Mouse (Mus musculus): ENCODE data around the gene Ipcef1.
"Not testable (repeated sequence)": the region's sequence is repeated elsewhere in the genome, so short reads cannot be mapped to it uniquely, and the experiment has no call there.

Ipcef1 gene

DNA sequence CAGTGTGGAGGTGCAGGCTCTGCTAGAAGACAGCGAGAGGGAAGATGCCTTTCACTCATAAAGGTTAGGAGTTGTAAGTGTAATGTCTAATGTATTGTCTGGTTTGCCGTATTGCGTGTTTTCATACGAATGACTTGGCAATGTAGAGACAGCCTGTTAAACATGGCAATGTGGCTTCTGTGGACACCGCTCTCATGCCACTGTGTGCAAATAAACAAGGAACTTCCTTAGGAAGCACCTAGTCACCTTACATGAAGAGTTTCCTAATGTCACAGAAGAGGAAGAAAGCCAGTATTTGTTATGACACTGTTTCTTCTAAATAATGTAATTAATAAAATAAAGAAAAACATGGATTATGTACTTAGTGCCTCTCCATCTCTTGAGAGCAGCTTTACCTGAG is 15.1 kb downstream of the Ipcef1 start:
- no peak for DNase-seq (ENCODE audit: low spot score in 2 of 2)

DNA sequence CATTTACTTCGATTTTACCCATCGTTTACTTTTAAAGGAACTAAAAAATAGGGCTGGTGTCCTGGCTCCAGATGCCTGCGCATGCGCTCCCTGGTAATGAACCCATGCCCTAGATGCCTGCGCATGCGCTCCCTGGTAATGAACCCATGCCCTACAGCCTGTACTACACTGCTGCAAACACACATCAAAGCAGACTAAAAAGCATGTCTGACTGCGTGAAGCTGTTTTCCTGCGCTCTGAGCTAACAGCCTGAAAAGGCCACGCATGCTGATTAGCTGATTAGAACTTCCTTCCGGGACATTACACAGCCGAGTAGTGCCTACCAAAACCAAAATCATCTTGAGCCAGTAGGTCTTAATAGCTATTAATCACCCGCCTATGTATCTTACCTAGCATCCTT is 16.7 kb downstream of the Ipcef1 start:
- DNase-seq (ENCODE audit: low spot score in 2 of 2) = no peak

DNA sequence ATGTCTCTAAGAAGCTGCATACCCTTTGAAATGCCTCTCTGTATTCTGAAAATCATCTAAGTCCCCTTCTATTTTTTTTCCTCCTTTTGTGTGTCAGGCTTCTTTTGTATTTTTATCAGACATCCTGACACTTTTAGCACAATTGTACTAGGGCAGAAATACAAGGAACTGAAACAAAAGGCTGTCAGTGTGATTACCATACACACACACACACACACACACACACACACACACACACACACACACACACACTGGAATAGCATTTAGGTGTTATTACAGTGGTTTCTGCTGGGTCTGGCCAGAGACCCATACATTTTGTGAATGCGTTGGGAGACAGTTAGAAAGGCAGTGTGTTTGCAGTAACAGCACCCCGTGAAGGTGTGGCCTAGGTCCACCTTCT is 18.8 kb downstream of the Ipcef1 start:
- DNase-seq (ENCODE audit: low spot score in 2 of 2) = no peak

DNA sequence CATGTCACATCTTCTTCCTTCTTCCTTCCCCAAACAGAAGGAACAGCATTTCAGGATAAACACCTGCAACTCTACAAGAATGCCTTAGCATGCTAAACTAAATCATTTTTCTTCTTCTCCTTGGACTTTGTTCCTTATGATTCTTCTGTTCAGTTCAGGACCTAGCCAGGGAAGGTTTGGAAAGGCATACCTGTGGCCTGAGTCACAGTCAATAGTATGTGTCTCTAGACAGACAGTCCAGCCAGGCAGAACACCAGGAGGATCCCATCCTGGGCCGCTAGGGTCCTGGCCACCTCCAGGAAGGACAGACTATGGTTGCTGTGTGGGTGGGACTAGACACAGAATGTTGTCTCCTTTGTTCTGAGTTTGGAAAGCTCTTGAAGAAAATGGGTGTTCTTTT is 27.2 kb downstream of the Ipcef1 start:
- DNase-seq (ENCODE audit: low spot score in 2 of 2) = no peak

DNA sequence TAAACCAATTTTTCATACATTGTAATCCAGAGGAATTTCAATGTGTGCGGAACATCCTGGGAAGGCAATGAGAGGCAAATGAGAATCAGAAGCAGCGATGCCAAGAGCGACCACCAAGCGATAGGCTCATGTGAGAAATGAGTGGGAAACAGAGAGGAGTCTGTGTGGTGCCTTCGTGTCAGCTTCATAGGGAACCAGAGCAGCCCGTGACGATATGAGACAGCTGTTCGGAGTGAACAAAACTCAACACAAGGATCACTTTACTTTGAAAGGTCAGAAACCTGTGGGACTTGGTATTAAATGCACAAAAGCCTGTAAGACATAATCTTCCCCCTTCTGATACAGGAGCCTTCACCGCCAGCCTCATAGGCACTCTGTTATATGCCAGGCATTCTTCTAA is 31.7 kb downstream of the Ipcef1 start:
- no peak for DNase-seq (ENCODE audit: low spot score in 2 of 2)

DNA sequence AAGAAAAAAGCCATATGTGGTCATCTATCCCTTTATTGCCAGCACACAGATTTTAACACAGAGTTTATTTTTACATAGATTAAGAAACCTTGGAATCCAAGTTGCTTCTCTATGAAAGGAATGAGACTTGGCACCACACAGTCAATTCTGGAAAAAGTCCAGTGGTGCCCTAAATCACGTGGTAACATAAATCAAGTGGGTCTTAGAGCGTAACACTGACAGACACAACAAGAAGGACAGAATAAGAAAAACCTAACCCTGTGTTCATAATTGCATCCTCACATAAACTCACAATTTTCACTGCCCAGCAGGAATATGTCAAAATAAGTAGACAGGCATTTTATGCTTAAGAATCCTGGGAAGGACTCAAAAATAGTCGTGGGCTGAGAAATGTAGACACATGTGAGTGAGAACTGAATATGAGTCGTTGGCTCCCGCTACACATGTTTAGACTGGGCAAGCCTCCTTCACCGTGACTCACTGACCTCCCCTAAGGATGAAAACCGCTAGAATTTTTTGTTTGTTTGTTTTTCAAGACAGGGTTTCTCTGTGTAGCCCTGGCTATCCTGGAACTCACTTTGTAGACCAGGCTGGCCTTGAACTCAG is 32.4 kb downstream of the Ipcef1 start:
- no peak for DNase-seq (ENCODE audit: low spot score in 2 of 2)

DNA sequence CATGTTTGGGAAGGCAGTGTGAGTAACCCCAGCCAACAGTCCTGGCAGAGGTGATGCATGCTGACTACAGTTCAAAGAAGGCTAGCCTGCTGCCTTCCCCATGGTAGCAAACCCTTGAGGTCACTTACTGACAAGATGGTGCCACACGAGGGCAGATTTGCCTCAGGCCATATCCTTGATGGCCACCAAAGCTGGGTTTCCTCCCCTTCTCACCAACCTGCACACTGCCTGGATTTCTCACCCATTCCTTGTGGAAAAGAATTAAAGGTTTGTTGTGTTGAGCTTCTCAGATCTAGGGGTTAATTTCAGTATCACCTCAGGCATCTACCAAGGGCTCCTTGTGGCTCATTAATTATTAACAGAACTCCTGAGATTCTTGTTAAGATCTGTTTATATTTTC is 37.1 kb downstream of the Ipcef1 start:
- DNase-seq (ENCODE audit: low spot score in 2 of 2) = no peak

DNA sequence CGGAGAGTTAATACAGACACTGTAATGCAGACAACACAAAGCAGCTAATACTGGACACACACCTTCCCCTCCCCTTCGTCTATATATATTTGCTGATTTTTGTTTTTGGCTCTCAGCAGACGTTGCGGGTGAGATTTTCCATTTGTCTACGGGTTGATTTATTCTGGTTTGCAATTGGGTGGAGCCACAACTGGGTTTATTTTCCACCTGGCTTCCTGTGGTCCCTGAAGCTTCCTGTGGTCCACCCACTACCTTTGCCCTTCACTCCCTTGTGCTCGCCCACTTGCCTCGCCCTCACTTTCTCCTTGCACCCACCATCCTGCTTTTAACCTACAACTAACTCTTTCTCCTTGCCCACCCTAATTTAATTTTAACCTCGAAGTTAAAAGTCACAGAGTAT is 41.7 kb downstream of the Ipcef1 start:
- no peak for DNase-seq (ENCODE audit: low spot score in 2 of 2)

DNA sequence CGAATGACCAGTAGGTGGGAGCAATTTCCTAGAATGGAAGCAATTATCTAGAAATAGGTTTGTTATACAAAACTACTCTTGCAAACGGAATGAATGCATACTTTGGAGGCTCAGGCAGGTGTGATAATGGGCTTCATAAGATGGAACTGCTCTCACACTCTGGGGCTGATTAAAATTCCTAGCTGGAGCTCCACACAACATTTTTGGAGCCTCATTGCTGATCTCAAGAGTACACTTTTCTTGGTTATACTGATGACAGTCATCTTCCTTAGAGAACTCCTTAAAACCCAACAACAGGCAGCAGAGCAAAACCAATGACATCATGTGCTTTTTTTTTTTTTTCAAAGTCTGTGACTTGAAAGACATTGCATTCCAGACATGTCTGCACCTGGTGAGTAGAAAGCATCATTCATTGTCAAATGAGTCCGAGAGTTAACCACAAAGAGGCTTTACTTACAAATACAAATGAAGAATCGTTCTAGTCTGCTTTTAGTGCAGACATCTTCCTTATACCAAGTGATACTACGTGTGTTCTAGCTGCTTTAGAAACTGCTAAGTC is 47.2 kb downstream of the Ipcef1 start:
- DNase-seq (ENCODE audit: low spot score in 2 of 2) = no peak

DNA sequence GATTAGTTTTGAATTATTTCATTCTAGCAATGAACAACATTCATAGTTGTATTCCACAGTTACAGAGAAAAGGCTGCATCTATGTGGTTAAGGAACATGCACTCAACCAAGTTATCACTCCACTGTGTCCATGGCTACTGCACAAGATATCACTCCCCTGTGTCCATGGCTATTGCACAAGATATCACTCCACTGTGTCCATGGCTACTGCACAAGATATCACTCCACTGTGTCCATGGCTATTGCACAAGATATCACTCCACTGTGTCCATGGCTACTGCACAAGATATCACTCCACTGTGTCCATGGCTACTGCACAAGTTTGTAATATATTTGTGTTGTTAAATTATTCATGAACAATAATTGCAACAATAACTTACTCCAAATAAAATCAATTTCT is 48.4 kb downstream of the Ipcef1 start:
- not testable (repeated sequence) for DNase-seq (ENCODE audit: low spot score in 2 of 2)

DNA sequence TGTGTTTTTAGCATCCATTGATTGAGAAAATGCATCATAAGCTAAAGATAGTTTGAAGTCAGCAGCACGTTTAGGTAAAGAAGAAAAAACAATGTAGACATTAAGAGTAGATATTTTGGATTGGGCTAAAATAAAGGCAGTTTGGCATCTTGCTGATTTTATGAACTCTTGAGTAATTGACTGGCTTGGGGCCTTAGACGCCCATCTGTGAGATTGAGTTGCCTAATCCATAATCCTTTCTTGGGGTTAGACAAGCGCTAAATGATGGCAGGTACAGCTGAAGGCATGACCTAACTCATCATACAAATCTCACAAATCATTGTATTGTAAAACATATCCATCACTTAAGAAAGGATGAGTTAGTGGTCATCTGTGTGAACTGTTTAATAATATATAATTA is 52.9 kb downstream of the Ipcef1 start:
- no peak for DNase-seq (ENCODE audit: low spot score in 2 of 2)

DNA sequence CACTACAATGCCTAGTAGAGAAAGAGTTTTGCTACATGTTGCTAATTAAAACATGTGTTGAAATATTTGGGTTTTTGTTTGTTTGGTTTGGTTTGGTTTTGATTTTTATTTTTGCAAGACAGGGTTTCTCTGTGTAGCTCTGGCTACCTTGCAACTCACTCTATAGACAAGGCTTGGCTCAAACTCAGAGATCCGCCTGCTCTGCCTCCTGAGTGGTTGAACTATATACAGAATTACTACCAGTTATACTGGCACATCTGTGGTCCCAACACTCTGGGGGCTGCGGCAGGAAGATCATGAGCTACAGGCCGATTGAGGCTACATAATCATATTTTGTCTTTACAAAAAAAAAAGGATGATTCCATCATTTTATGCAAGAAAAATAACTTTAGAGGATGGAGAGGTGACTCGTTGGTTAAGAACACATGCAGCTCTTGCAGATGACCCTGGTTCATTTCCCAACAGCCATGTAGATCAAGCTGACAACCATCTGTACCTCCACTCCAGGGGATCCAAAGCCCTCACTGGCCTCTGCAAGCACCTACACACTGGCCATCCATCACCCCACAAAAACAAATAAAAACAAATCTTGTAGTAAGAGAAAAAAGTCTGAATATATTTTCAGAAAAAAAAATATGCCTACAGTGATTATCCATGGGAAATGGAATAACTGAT is 53.6 kb downstream of the Ipcef1 start:
- DNase-seq (ENCODE audit: low spot score in 2 of 2) = no peak

DNA sequence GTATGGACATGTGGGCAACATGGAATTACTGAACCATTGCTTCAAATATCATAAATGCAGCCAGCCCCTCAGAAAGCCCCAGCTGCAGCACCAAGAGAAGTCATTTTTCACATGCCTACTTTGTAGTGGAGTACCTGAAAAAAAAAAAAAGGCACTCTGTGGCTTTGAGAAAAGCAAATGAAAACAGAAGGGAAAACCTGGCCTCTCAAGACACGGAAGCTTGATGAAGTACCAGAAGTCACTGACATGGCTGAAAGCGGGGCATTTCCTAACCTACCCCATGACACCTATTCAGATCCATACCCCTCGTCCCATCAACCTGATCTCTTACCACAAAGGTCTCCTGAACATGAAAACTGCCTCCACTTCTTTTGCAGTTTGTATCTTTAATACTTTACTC is 55.4 kb downstream of the Ipcef1 start:
- DNase-seq (ENCODE audit: low spot score in 2 of 2) = no peak

DNA sequence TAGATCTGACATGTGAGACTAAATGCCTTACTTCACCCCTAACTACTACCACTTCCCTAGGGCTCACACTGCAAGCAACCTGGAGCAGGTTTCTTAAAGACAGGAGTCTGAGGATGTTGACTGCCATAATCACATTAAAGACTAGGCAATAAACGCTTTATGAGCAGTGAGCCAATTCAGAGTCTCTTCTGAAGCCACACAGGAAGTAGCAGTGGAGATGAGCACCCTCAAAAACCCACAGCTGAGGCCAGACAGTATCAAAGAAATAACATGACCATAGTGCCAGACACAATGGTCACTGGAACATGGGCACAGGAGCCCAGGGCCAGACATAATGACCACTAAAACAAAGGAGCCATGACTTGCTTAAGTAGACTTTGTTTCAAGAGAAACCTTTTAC is 63.7 kb downstream of the Ipcef1 start:
- DNase-seq (ENCODE audit: low spot score in 2 of 2) = no peak

DNA sequence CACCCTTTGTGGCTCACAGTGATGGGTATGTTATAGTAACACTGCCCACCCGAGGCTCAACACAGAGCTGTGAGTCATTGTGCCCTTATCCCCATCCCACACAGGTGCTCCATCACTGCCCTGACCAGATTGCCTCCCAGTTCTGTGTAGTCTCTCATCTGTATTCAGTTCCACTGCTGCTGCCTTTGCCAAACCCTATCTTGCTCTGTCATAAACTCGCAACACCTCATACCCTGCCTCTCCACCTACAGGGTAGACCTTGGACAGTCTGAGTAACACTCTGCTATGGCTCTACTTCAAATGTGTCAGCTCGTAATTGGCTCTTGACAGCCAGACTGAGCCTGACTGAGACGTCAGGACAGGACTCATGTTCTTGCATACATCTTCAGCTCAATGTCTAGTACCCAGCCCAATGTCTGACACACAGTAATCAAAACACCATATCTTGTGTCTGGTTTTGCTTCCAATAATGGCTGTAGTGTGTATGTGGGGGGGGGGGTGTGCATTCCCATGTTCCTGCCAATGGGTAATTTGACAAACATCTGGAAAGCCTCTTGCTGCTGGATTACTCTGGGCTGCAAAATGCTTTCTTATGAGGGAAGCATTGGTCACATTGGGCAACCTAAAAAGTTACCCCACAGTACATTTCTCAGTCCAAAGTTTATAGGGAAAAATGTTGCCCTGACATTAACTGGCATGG is 64.7 kb downstream of the Ipcef1 start:
- DNase-seq (ENCODE audit: low spot score in 2 of 2) = no peak

DNA sequence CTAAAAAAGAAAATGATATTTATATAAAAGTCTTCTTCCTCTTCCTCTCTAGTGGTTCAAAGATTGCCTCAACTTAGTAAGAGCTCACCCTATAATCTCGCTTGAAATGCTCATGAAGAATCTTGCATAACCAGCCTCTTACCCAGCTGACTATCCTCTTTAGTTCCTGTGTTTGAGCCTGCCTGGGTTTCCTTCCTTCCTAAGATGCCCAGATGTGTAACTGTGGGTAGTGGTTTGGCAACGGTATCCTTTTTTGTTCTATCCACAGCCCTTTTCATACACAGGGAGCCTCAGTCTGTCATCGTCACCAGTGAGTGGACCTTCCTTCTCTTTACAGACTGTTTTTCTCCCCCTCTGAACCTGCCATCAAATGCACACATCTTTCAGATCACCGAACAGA is 66.0 kb downstream of the Ipcef1 start:
- no peak for DNase-seq (ENCODE audit: low spot score in 2 of 2)

DNA sequence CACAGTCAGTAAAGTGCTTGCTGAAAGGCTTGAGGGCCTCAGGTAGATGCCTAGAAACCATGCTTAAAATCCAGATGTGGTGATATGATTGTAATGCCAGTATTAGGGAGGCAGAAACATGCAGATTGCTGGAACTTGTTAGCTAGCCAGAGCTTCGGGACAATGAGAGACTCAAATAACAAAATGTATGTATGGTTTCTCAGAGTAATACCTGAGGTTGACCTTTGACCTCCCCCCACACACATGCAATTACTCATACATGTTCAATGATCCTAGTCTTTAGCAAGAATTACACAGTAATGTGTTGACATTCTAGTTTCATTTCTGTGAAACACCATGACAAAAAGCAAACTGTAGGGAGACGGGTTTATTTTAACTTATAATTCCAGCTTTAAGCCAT is 68.8 kb downstream of the Ipcef1 start:
- no peak for DNase-seq (ENCODE audit: low spot score in 2 of 2)

DNA sequence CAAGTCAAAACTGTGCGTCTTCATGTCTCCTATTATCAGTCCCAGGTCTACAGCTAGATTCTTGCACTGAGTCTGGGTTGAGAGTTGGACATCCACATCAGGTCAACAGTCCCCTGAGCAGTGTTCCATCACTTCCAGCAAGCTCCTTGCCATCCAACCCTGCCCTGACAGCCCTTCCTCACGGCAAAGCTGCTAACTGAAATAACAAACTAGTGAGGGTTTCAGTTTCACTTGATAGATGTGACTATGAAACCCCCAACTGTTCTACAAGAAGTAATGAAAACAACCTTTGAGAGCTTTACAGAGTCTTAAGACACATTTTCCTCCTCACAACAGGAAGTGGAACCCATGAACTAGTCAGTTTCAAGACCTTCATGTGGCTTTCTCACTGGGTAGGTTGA is 69.5 kb downstream of the Ipcef1 start:
- DNase-seq (ENCODE audit: low spot score in 2 of 2) = peak in 1 of 2 experiments; percentile 9

DNA sequence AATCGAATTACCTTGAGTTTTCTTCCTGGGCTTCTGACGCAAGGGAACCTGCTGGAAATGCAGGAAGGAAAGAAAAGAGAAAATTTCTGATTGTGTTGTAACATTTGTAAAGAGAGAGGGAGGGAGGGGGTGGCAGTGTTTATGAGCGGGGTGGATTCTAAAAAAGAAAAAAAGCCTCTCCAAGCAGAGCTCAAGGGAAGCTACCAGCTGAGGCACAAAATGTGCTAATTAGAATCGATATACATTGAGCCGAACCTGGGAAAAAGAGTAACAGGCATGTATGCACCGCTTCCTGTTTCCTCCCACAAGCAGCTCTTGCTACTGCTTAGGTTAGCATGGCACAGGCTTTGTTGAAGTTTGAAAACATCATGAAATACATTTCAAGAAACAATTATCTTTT is 72.0 kb downstream of the Ipcef1 start:
- DNase-seq (ENCODE audit: low spot score in 2 of 2) = no peak

DNA sequence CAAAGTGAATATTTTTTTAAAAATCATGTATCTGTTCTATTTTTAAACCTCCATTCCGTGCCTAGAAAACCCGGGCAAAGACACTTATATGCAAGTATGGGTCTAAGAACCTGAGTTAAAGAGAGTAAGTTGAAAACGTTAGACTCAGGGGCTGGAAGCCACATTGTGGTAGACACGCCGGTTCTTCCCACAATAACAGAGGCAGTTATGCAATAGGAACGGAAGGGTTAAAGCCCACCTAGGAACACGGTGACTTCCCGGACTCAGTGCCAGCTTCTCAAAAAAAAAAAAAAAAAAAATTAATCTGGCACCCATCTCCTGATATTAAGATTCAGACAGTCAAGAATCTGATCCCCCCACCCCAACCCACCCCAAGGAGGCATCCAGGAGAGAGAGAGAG is 72.5 kb downstream of the Ipcef1 start:
- no peak for DNase-seq (ENCODE audit: low spot score in 2 of 2)

DNA sequence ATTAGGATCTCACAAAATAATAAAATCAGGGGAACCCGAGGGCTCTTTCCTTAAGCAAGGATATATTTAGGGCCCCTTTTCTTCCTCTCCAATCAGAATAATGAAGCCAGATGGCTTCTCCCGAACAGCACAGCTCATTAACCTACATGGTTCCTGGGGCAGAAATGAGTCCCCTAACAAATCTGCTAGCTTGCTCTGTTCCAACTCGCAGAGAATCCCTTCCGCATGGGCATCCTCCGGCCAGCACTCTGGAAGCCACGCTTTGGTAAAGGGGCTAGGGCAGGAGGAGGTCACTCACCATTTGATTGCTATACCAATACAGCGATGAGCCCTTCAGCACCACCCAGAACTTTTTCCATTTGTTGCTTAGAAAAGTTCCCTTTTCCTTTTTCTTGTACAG is 73.1 kb downstream of the Ipcef1 start:
- no peak for DNase-seq (ENCODE audit: low spot score in 2 of 2)

DNA sequence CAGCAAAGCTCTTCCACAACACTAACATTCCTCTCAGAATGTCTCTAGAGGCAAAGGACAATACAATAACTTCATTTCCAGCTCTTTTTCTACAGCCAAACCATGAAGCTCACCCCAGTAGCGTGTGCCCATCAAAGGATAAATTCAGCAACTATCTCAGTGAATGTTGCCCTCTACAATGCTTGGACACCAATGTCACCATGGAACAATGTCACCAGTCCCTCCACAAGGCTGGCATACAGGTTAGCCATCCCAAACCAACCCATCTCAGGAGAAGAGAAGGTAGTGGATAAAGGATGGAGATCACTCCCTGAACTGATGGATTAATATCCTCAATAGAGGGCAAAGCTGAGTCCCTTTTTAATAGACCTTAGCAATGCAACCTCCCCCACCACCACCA is 73.5 kb downstream of the Ipcef1 start:
- DNase-seq (ENCODE audit: low spot score in 2 of 2) = no peak

DNA sequence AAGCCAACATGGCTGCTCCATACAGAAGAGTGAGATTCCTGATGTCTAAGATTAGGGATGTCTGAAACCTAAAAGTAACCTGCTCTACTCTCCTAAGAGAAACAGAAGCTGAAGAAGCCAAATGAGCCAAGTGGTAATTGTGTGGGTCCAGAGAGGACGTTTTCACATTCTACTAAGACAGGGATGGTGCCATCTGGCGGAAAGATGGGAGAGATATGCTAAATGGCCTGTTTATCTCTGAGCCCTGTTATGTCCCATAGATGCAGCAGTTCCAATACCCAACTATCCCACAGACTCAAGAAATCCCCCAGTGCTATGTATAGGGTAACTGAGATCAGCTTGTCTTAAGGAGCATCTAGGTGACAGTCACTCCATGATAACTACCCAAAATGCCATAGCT is 74.4 kb downstream of the Ipcef1 start:
- no peak for DNase-seq (ENCODE audit: low spot score in 2 of 2)
